Mouse (Mus musculus) cortical plate, adult 2 months (tissue): ENCODE results near the gene Shank2. TPM values are rescaled to one million over a fixed set of nuclear protein-coding genes. Genes with fewer than 3 reads are reported as not detected.

Experiments used
- H3K27ac ChIP-seq: fragments of 200-500 bp; 2 replicates; pipeline ENCODE4 v1.5.1; 2012; ENCODE audit warnings: low read length, control low read depth, inconsistent platforms; ENCODE audit not compliant: insufficient read depth
- H3K4me1 ChIP-seq: fragments of 200-500 bp; 2 replicates; pipeline ENCODE4 v1.6.1; 2011; ENCODE audit warnings: low read length; ENCODE audit not compliant: control insufficient read depth, insufficient read depth
- H3K4me3 ChIP-seq: fragments of 200-500 bp; 2 replicates; pipeline ENCODE4 v1.5.1; 2011; ENCODE audit warnings: mild to moderate bottlenecking, low read length, control low read depth; ENCODE audit not compliant: insufficient read depth
- CTCF ChIP-seq: fragments of 200-500 bp; IDR thresholded peaks from 2 replicates; pipeline ENCODE4 v1.5.1; 2011; ENCODE audit warnings: mild to moderate bottlenecking, control low read depth, low read length; ENCODE audit not compliant: insufficient read depth; ENCODE audit errors: extremely low read depth
- POLR2A ChIP-seq: fragments of 200-500 bp; IDR thresholded peaks from 2 replicates; pipeline ENCODE4 v1.6.1; 2011; ENCODE audit warnings: mild to moderate bottlenecking, low read length, control low read depth; ENCODE audit not compliant: insufficient read depth; ENCODE audit errors: extremely low read depth
- polyA plus RNA-seq: library from polyadenylated mRNA; depleted of rRNA; stranded (reverse); fragments of >200 nt; gene quantifications from 2 replicates; pipeline ENCODE4 v1.2.3, GENCODE M21; 2012

Gene Shank2
- polyA plus RNA-seq, 1 experiment, result 69.7 TPM

DNA sequence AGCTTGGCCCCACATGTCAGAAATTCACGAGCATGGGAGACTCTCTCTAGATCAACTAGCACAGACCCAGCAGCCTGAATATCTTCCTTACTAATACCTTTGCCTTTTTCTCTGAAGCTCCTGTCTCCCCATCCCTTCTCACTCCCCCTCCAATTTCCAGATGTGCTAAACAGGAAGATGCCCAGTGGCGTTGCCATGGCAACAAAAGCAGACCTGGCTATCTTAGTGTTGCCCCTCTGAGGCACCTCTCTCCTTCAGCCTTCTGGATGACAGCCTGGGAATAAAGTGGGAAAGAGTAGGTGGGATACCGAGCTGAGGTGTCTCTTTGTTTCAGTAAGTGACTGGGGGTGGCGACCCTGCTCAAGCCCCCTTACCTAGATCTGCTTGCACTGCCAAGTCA is 146.4 kb downstream of the Shank2 start:
- H3K4me3 ChIP-seq, result no peak overlapping the region
- TF ChIP-seq CTCF (no peak), POLR2A (no peak)
- no peak overlapping the region for H3K27ac ChIP-seq
- no peaks in the 10 kb centered on the region; the same call in 1 of the 2 replicates for H3K4me1 ChIP-seq

DNA sequence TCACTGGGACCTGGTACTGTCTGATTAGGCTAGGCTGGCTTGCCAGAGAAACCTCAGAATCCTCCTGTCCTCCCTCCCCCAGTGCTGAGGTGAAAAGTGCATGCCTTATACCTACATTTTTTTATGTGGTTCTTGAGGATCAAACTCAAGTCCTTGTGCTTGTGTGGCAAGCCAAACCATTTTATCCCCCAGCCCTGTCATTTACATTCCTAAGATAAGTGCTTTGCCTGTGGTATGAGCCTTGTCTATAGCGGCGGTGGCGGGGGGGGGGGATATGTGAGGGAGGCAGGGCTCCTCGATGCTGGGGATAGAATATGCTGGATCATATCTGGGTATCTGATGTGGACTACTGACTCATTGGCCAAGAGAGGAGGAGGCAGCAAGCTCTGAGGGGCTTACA is 151.4 kb downstream of the Shank2 start:
- Histone ChIP-seq H3K4me1 (no peaks in the 10 kb centered on the region), H3K4me3 (no peak overlapping the region), H3K27ac (no peak overlapping the region)
- TF ChIP-seq CTCF, result no peak
- no peak for TF ChIP-seq POLR2A

DNA sequence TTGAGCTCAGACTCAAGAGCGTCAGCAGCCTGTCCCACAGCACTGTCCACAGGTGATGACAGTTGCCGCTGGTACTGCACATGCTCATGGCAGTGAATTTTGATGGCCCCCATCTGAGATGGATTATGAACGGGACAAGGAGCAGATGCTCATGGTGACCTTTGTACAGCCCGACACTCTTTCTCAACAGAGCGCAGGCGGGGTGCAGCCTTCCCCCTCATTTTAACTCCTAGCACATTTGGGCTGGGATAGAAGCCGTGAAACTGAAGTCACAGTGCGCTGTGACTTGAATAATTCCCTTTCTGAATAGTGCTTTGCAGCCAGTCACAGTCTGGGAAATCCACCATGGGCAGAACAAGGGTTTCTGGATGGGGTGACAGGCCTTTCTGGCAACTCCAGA is 152.0 kb downstream of the Shank2 start:
- TF ChIP-seq POLR2A, result no peak
- TF ChIP-seq CTCF, result no peak
- no peak overlapping the region for H3K27ac ChIP-seq
- H3K4me3 ChIP-seq, result no peak overlapping the region
- no peaks in the 10 kb centered on the region for H3K4me1 ChIP-seq

DNA sequence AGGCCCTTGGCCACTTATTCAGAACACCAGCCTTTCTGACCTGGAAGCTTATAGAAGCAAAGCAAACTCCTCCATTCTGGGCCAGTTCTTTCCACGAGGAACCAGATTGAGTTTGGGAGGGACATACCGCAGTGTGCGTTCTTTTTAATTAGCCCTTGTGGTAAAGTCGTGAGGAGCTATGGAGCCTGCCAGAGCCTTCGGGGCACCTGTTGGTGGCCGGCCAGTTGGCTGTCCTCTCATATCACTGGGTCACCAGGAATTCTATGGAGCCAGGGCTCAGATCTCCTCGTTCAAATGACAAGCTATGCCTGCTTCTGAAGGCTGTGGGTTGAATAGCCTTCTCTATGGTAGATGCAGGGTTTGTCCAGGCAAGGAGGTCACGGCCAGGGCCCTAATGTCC is 156.2 kb downstream of the Shank2 start:
- no peak for TF ChIP-seq POLR2A
- no peak for TF ChIP-seq CTCF
- no peak overlapping the region for H3K4me3 ChIP-seq
- H3K27ac ChIP-seq, result no peak overlapping the region
- H3K4me1 ChIP-seq, result no peaks in the 10 kb centered on the region; the same call in 1 of the 2 replicates

DNA sequence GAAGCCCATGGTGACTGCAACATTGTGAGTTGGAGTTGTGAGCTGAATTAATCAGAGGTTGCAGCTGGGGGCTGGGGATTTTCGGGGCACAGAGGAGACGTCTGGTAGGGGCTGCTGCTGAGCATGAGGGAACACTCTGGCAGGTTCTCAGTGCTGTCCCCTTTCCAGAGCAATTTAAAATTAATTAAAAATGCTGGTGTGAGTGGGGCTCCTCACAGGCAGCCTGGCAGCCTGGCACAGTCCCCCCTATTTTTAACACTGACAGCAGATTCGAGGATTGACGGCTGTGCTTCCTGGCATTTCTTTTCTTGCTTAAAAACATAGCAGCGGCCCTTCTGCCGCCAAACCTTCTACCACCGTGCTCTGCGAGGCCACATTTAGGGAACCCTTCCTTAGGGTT is 157.8 kb downstream of the Shank2 start:
- no peak for TF ChIP-seq POLR2A
- no peak for TF ChIP-seq CTCF
- no peaks in the 10 kb centered on the region; the same call in 1 of the 2 replicates for H3K4me1 ChIP-seq
- H3K4me3 ChIP-seq, result no peak overlapping the region
- no peak overlapping the region for H3K27ac ChIP-seq

DNA sequence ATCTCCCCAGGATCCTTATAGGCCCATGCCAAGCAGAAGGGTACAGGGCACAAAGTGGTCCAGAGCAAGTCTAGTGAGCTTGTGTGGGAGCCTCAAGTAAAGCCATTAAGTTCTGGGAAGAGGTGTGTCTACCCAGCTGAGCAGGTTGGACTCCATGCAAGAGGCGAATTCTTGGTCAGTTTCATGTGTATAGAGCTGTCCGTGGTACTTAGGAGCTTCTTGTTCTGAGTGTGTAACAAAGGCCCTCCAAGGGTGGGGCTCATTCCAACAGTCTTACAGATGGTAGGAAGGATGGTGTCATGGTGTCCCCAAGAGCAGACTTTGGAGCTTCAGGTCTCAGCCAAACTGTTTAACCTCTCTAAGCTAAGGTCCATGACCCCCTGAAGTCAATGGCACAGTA is 158.3 kb downstream of the Shank2 start:
- TF ChIP-seq POLR2A (no peak), CTCF (no peak)
- H3K4me3 ChIP-seq, result no peak overlapping the region
- H3K27ac ChIP-seq, result no peak overlapping the region
- no peaks in the 10 kb centered on the region; the same call in 1 of the 2 replicates for H3K4me1 ChIP-seq

DNA sequence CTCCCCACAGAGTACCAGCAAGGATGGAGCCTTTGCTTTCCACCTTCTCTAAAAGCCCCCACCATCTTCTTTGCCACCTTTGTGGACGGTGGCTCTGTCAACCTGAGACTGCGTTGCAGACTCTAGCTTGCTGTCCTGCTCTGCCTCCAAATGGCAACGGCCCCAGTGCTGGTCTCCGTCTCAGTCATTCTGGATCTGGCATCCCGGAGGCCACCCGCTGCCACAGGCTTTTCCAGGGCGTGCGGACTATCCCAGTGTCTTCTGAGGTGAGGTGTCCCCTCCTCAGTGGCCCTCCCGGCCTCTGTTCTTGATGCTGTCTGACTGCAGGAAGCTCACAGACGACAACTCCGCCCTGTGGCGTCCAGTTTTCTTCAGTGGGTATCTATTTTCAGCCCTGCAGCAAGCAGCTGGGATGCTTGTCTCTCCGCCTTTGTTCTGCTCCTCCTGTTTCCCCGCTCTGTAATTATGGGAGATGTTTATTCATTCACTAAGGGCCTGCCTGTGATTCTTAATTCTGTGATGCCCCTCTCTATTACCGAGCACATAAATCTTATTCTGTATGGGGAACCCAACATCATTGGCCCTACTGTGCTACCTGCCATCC is 159.0 kb downstream of the Shank2 start:
- no peak overlapping the region for H3K27ac ChIP-seq
- no peaks in the 10 kb centered on the region; the same call in 1 of the 2 replicates for H3K4me1 ChIP-seq
- no peak overlapping the region for H3K4me3 ChIP-seq
- no peak for TF ChIP-seq POLR2A
- no peak for TF ChIP-seq CTCF

DNA sequence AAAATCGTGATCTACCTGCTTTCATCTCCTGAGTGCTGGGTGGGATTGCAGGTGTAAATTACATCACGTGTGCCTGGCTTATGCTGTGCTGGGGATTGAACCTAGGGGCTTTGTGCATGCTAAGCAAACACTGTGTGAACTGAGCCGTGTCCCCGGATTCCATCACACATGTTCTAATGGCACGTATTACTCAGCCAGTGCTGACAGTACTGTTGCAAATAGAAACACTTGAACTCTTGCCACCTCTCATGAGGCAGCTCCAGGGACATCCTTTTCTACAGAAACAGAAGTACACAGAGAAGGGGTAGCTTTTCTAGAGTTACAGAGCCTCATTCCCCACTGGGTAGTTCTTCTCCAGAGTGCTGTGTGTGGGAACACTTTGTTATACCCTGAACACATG is 168.5 kb downstream of the Shank2 start:
- H3K27ac ChIP-seq, result no peak overlapping the region
- TF ChIP-seq CTCF (no peak), POLR2A (no peak)
- H3K4me1 ChIP-seq, result peaks cover 10% of the 10 kb centered on the region

DNA sequence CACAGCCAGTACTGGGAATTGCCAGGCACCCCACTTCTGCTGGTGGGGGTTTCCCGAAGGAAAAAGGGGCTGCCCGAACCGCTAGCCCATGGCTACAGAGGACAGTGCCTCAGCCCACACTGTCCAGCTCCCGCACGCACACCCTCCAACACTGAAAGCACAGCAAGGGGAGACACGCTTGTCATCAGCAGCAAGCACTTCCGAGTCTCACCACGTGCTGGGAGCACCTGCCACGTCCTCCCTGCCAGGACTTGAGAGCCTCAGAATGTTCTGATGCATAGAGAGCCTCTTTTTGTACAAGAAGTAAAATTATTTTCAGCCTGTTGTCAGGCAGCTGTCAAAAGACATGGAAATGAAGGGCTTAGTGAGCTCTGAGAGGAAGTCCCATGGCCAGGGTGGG is 169.0 kb downstream of the Shank2 start:
- no peak overlapping the region for H3K27ac ChIP-seq

More for the DNA sequence above, 168.5 kb downstream of the Shank2 start:
- no peak overlapping the region for H3K4me3 ChIP-seq

DNA sequence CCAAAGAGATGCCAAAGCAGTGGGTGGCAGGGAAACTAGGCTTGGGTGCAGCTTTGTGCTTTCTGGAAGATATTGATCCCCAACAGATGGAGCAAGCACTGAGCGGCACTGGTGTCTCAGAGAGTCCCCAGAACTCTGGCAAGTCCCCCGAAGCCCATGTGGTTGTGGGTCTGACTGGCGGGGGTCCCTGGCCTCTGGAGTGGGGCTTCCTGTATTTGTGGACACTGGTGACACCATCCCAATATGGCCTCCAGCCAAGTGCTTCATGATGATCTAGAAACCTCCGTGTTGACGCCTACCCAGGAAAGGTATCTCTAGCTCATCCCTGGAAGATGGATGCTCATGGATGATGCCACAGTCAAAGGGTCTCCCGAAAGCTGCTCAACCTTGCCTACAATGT is 172.1 kb downstream of the Shank2 start:
- no peak overlapping the region for H3K27ac ChIP-seq
- TF ChIP-seq POLR2A (no peak), CTCF (no peak)
- H3K4me3 ChIP-seq, result no peak overlapping the region
- peaks cover 10% of the 10 kb centered on the region for H3K4me1 ChIP-seq

More for the DNA sequence above, 169.0 kb downstream of the Shank2 start:
- Histone ChIP-seq H3K4me3 (no peak overlapping the region), H3K4me1 (peaks cover 10% of the 10 kb centered on the region)
- TF ChIP-seq POLR2A (no peak), CTCF (no peak)
